Mouse (Mus musculus): ENCODE data around the gene Tmem97.
"Not testable (repeated sequence)": the region's sequence is repeated elsewhere in the genome, so short reads cannot be mapped to it uniquely, and the experiment has no call there.

The Tmem97 gene

GRCm38 (mm10) chr11:78549491-78549987, 1.0 kb downstream of the Tmem97 start:
- DNase-seq (ENCODE audit: low spot score), result no peak

GRCm38 (mm10) chr11:78547718-78548460, 2.7 kb downstream of the Tmem97 start:
- DNase-seq (ENCODE audit: low spot score), result no peak

GRCm38 (mm10) chr11:78545181-78545580, 5.4 kb downstream of the Tmem97 start:
- DNase-seq (ENCODE audit: low spot score), result no peak

GRCm38 (mm10) chr11:78544449-78545111, 6.0 kb downstream of the Tmem97 start:
- no peak for DNase-seq (ENCODE audit: low spot score)

- no peak for DNase-seq (ENCODE audit: low spot score)
These were observed 10.2 kb downstream of the Tmem97 start for GRCm38 (mm10) chr11:78540358-78540757.

GRCm38 (mm10) chr11:78536690-78537084, 13.9 kb downstream of the Tmem97 start:
- no peak for DNase-seq (ENCODE audit: low spot score)

GRCm38 (mm10) chr11:78536080-78536689, 14.4 kb downstream of the Tmem97 start, which contains the start of the genes Tnfaip1 and Ift20:
TSS of gene Tnfaip1 (minus strand) at chr11:78536332.
TSS of gene Ift20 (plus strand) at chr11:78536361.
- DNase-seq (ENCODE audit: low spot score), result peak; percentile 91

- DNase-seq (ENCODE audit: low spot score), result peak; percentile 30
These were observed 15.0 kb downstream of the Tmem97 start for GRCm38 (mm10) chr11:78535376-78536079.

GRCm38 (mm10) chr11:78534516-78534915, 16.1 kb downstream of the Tmem97 start:
- no peak for DNase-seq (ENCODE audit: low spot score)

- DNase-seq (ENCODE audit: low spot score), result not testable (repeated sequence)
These were observed 19.1 kb downstream of the Tmem97 start for GRCm38 (mm10) chr11:78531515-78531914.

- DNase-seq (ENCODE audit: low spot score), result no peak
These were observed 19.5 kb downstream of the Tmem97 start for GRCm38 (mm10) chr11:78531046-78531445.

GRCm38 (mm10) chr11:78530001-78530400, 20.6 kb downstream of the Tmem97 start:
- no peak for DNase-seq (ENCODE audit: low spot score)

- no peak for DNase-seq (ENCODE audit: low spot score)
These were observed 21.9 kb downstream of the Tmem97 start for GRCm38 (mm10) chr11:78528714-78529113.

GRCm38 (mm10) chr11:78524838-78525237, 25.7 kb downstream of the Tmem97 start:
- DNase-seq (ENCODE audit: low spot score), result no peak

GRCm38 (mm10) chr11:78523241-78523955, 27.2 kb downstream of the Tmem97 start:
- DNase-seq (ENCODE audit: low spot score), result no peak

- DNase-seq (ENCODE audit: low spot score), result no peak
These were observed 28.0 kb downstream of the Tmem97 start for GRCm38 (mm10) chr11:78522481-78522997.

GRCm38 (mm10) chr11:78521880-78522279, 28.7 kb downstream of the Tmem97 start:
- DNase-seq (ENCODE audit: low spot score), result no peak

GRCm38 (mm10) chr11:78518931-78519330, 31.6 kb downstream of the Tmem97 start:
- no peak for DNase-seq (ENCODE audit: low spot score)

- DNase-seq (ENCODE audit: low spot score), result no peak
These were observed 34.8 kb downstream of the Tmem97 start for GRCm38 (mm10) chr11:78515549-78516325.

- DNase-seq (ENCODE audit: low spot score), result no peak
These were observed 37.3 kb downstream of the Tmem97 start for GRCm38 (mm10) chr11:78513106-78513790.

Measured in urinary bladder, postnatal 25 days (tissue).